Mouse (Mus musculus): ENCODE data around the gene Tshz2.
"Not testable (repeated sequence)": the region's sequence is repeated elsewhere in the genome, so short reads cannot be mapped to it uniquely, and the experiment has no call there.

The Tshz2 gene

DNA sequence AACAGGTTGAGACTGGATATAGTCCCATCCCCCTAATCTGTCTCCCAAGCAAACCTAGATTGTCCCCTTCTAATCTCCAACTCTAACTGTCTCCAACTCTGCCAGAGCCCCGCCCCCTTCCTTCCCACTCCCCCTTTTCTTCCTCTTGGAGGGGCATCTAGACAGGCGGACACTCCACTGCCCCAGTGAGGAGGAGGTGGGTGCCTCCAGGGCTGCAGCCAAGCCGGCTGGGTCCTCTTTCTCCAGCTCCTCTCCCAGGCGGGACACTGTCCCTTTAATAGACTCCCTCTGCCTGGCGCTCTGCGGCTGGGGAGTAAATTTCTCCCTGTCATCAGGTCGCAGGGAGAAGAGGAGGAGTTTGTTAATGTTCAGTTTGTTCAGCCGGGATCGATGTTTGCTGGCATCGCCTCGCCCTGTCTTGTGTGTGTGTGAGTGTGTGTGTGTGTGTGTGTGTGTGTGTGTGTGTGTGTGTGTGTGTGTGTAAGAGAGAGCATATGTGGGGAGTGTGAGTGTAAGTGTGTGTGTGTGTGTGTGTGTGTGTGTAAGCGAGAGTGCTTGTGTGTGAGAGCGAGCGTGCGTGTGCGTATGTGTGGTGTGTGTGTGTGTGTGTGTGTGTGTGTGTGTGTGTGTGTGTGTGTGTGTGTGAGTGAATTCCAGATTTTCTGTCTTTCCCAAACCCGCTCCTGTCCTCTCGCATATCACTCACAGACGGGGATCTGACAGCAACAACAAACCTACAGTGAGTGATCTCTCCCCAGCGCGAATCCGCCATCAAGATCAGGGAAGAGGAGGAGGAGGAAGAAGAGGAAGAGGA lies at the start of gene Tshz2:
Gene Tshz2, plus strand, starts transcription at position 676 of the 814 bp plus-strand sequence.
- no peak for DNase-seq (ENCODE audit: low read depth, low spot score)

DNA sequence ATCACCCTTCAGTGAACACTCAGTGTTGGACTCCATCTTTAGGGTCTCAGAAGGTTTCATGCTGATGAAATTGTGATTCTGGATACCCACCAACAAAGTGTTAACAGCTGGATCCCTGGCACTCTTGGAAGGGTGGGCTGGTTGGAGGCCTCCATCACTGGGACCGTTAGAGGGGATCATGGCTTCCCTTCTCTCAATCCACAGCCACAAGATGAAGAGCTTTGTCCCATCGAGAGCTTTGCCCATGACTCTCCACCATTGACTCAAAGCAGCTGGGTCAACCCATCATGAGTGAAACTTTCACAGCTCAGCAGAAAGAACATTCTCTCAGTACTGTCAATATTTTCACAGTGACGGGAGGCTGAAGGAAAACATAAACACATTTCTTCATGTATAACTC lies 49.3 kb upstream of the Tshz2 start:
- DNase-seq (ENCODE audit: low read depth, low spot score): no peak

DNA sequence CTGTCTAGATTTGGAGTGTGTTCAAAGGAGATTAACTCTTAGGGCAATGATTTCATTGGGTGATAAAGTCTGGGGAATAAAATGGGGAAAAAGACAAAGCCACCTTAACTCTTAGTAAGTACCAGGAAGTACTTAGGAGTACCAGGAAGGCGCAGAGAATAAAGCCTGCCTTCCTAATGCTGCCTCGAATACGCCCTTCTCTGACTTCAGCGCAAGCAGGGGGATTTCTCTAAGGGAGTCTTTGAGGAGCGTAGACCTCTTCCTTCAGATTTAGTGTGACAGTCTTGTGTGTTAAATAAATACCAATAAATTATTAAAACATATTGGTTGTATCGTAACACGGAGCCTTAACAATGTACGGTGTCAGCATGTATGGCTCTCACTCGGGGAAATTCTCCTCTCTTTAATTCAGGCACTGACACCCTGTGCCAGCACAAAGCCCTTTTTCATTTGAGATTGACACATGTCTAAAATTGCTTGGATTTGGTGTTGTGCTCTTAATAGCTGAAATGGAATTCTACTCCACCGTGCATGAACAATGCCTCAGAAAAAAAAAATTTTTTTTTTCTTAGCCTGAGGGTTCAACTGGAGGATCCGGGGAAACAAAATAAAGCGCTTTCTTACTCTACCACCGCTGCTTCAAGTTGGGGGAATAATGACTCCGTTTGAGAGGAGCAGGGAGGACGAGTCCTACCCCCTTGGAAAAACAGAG lies 47.9 kb upstream of the Tshz2 start:
- DNase-seq (ENCODE audit: low read depth, low spot score): no peak

DNA sequence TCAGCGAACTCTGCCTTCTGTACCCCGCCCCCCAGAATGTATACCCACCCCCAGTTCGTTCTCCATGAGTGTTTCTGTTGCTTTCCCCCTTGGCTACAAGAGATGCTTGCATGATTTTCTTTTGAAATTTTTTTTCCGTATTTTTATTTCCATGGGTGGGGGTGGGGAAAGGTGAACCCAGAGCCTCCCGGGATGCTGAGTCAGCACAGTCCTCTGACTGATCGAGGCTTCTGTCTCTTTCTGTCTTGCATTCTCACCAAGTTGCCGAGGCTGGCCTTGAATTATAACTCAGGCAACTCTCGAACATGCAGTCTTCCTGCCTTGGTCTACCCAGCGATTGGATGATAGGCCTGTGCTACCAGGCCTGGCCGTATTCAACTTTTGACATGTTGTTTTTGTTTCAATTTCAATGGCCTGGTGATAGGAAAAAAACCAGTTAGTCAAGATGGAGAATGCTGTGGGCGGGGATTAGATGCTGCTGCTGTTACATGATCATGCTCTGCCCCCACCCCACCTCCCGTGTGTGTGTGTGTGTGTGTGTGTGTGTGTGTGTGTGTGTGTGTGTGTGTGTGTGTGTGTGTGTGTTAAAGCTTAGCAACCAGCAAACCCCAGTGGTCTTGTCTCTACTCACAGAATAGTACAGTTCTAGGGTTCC lies 47.1 kb upstream of the Tshz2 start:
- no peak for DNase-seq (ENCODE audit: low read depth, low spot score)

DNA sequence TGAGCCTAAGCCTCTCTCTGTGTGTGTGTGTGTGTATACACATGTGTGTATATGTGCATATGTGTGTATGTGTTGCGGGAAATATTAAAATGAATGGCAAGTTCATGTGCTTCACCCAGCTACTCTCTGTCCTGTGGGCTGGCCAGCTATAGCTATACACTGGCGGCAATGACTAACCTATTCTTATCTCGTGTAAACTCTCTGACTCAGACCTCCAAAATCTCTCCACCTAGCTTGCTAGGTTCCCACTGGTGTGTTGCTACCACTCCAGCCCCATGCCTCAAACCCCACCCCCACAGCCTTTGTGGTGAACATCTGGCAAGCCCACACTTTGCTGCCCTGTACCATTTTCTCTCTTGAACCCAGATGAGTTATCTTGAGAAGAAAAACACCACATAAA lies 46.1 kb upstream of the Tshz2 start:
- no peak for DNase-seq (ENCODE audit: low read depth, low spot score)

DNA sequence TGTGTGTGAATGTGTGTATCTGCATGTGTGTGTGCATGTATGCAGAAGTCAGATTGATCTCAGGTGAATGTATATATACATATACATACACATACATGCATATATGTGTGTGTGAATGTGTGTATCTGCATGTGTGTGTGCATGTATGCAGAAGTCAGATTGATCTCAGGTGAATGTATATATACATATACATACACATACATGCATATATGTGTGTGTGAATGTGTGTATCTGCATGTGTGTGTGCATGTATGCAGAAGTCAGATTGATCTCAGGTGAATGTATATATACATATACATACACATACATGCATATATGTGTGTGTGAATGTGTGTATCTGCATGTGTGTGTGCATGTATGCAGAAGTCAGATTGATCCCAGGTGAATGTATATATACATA lies 45.2 kb upstream of the Tshz2 start, which contains the start of gene Gm11011:
Gene Gm11011, minus strand, starts transcription at position 101 of the 400 bp plus-strand sequence.
- not testable (repeated sequence) for DNase-seq (ENCODE audit: low read depth, low spot score)

DNA sequence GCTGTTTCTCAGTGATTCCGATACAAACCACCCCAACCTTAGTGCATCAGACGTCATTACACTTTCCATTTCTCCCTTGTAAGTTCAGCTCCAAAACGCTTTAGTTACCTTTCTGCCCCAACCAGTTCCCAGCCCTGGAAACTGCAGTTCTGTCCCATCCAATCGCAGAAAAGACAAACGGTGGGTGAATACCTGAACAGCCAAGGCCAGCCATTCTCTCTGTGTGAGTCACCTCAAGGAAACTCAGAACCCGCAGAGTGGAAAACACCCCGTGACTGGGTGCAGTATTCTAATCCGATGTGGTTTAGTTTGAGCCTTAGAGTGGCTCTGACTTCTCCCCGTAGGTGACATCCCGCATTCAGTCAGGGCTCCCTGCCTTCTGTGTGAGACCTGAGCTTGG lies 43.1 kb upstream of the Tshz2 start:
- DNase-seq (ENCODE audit: low read depth, low spot score): no peak

DNA sequence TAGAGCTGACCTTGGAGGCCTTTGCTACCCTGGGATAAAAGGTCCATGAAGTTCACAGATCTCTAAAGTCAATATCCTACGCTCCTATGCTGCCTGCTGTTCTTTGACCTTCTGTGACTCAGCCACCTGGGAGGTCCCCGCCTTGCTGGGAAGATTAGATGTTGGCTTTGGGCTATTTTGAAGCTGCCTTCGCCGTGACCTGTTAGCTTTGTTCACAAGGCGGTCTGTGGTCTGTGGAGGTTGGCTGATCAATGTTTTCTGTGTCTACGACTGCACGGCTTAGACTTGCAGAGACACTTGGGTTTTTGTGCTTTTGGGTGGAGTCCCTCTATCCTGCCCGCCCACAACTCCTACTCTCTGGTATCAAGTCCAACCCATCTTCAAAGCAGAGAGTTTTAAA lies 42.4 kb upstream of the Tshz2 start:
- DNase-seq (ENCODE audit: low read depth, low spot score): no peak

DNA sequence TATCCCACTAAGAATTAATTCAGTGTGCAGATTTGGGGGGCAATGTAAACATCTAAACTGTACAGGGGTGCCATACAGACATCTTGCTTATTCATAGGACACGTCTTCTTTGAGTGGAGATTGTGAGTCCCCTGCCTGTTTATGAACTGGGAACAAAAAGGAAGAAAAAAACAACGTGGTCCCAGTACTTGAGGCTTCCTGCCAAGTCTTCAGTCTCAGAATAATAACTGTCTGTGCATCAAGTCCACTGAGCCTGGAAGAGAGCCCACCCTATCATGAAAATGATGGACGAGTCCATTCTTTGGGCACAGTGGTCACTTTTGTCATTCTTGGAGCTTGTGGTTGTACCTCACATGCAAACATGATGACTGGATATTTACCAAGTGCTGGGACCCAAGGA lies 39.1 kb upstream of the Tshz2 start:
- DNase-seq (ENCODE audit: low read depth, low spot score): no peak

DNA sequence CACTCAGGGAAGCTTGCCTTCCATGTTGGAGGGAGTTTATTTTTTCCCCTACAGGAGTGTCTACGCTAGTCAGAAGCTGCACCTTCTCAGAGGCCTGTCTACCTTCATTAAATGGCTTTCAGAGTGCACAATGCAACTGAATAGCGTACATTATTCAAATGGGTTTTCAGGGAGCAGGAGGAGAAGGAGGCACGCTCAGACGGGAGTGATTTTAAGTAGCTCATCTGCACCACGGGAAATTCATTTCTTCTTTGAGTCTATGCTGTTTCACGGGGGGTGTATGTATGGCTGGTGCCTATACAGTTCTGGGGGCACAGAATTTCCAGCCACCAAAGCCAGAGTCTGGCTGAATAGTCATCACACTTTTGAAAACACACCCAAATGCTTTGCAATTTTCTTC lies 35.5 kb upstream of the Tshz2 start:
- DNase-seq (ENCODE audit: low read depth, low spot score): no peak

DNA sequence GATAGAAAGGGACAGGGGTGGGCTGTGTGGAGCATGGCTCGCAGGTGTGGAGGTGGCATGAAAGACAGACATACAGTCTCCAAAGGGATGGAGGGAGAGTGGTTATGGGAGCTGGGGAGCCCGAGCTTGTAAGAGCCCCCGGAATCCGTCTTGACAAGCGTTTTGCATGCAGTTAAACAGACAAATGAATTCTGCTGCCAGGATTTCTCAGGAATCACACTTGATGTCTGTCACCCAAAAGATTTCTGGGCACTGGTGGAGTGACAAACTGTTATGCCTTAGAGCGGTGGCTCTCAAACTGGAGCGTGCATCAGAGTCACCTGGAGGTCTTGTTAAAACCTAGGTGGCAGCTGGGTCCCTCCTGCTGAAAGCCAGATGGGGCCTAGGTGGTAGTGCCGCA lies 34.8 kb upstream of the Tshz2 start:
- no peak for DNase-seq (ENCODE audit: low read depth, low spot score)

DNA sequence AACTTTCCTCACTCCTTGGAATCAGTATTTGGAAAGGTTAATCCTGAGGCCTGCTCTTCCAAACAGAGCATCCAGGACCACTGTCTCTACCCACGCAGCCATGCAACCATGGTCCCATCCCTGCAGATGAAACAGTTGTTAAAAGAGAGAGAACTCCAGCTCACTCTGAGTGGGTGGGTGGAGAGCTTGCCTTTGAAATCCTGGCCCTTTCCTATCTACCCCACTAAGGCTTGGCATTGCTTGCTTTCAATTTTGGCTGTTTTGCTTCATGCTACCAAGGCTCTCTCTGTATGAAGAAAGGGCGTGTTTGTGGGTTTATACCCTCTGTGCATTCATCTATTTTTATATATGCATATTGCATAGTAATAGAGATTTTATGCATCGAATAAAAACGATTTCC lies 33.2 kb upstream of the Tshz2 start:
- DNase-seq (ENCODE audit: low read depth, low spot score): no peak

DNA sequence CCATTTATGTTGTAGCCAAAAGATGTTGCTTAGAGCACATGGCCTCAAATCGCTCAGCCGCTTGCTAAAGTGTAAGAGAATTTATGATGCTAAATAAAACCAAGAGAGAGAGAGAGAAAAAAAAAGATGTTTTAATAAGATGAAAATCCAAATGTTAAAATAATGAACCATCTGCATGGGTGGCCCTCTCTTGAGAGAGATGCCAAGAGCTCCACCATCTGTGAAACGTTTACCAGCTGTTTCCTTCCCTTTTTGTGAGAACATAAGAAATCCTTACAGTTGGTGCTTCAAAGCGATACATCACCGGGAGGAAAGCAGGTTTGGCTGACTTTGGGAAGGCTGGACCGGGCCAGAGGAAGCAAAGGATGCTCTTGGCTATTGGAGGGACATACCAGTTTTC lies 32.6 kb upstream of the Tshz2 start:
- DNase-seq (ENCODE audit: low read depth, low spot score): no peak

DNA sequence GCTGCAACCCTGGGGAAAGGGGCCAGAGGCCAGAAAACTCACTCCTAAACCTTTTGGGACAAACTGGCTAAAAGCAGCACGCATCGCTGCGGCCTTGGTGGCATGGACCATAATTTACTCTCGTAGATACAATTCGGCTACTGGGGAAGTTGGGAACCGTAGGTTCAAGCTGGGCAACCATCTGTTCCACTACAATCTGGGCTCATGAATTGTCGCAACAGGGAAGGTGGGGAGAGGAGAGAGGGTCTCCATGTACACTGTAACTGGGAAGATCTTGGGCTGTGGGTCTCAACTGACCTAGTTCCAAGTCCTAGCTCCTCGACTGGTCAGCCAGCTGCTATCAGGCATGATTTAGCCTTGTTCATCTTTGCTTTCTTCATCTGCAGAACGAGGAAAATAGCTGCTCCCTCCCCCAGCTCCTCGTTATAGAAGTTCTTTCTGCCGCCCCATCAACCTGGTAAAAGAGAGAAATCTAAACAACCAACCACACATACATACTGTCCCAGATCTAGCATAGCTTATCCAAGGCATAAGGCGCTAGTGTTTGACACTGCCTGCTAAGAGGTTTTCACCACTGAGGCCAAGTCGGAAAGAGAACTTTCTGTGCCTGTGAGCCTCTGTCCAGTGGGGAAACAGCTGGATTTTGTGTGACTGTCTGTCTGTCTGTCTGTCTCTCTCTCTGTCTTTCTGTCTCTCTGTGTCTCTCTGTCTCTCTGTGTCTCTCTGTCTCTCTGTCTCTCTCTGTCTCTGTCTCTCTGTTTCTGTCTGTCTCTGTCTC lies 25.7 kb upstream of the Tshz2 start:
- DNase-seq (ENCODE audit: low read depth, low spot score): no peak

DNA sequence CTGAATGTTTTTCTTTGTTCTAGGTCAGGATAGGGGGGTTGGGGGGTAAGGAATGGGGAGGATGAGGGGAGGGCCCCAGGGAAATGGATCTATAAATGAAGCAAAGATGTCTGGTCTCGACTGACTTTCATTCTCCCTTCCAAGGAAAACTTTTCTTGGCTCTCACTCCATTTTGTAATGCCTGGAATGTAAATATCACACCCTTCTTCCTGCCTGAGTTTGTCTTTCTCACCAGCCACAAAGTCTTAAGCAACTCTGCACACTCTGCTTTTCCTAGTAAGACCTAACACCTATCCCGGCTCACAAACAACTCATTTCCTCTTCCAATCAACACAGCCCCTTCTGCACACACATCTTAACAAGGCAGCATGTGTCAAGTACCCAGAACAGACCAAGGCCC lies 25.0 kb upstream of the Tshz2 start:
- no peak for DNase-seq (ENCODE audit: low read depth, low spot score)

DNA sequence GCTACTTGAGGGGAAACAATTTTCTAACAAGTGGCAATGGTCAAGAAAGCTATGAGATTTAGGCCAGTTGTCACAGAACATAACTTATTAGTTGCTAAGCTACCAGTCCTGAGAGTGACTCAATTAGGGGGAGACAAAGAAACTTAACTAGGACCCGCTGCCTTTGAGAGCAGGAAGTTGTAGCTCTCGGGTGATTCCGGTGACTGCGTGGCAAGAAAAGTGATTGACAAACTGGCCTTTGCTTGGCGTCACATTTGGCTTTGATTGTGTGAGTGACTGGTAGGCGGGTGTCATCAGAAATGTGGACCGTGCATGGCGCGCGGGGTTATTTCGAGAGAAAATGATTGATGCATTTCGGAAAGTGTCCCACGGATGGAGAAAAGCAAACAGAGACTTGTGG lies 22.9 kb upstream of the Tshz2 start:
- DNase-seq (ENCODE audit: low read depth, low spot score): no peak

DNA sequence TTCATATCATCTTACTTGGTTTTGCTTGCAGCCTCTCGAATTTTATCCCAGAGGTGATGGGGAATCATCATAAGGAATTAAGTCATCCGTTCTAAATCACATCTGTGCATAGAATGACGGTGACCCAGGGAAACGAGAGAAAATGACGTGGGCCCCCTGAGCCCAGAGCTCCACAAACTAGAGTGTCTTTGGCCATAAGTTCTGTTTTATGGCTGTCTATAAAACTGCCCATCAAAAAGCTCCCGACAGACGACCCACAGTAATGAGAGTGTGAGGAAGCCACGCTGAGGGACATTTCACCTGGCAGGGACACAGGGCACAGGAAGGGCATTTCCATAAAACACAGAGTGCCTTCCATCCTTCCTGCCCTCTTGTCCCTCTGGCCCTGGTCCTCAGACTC lies 21.9 kb upstream of the Tshz2 start:
- DNase-seq (ENCODE audit: low read depth, low spot score): no peak

DNA sequence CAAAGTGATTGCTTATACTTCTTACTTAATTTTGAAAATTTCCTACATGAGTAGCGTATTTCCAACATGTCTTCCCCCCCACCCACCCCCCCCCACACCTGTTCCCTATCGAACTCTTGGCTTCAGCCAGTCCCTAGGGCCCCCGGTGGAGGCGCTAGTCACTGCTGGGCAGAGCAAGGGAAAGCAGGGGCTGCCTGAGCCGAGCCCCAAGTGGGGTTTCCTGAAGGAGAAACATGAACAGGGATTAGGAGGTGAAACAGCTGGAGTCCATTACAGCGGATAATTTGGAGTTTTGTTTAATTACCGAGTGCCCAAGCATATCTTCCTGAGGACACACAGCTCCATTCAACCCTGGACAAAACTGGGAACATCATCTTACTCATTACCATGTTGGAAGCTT lies 21.3 kb upstream of the Tshz2 start:
- DNase-seq (ENCODE audit: low read depth, low spot score): no peak

DNA sequence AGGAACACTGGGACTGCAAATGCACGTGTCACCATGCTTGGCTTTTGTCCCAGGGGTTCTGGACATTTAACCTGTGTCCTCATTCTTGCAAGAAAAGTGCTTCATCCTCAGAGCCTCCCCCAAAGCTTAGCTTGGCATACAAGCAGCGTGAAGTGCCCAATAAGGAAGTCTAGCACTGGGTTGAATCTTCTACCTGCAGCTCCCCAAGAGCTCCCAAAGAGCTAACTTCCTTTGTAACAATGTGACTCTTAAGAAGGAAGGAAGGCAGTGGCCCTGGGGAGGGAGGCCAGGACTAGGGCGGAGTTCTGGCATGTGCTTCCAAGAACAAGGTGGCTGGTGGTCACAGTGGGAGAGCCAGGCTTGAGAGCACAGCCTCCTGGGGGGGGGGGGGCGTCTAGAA lies 18.1 kb upstream of the Tshz2 start:
- no peak for DNase-seq (ENCODE audit: low read depth, low spot score)

DNA sequence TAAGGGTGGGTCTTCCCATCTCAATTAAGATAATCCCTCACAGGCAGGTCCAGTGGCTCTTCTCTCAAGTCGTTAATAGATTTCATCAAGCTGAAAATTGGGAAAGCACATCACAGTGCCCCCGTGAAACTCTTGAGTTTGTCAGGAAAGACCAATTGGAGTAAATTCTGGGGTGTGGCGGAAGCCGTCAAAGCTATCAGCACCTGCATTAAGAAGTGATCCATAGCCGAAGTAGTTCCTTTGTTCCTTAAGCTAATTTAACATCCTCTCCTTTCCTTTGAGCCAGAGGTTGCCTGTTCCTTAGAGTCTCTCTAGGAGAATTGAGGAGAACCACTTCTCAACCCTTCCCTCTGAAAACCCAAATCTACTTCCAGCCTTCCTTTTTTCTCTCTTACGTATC lies 16.8 kb upstream of the Tshz2 start:
- no peak for DNase-seq (ENCODE audit: low read depth, low spot score)

DNA sequence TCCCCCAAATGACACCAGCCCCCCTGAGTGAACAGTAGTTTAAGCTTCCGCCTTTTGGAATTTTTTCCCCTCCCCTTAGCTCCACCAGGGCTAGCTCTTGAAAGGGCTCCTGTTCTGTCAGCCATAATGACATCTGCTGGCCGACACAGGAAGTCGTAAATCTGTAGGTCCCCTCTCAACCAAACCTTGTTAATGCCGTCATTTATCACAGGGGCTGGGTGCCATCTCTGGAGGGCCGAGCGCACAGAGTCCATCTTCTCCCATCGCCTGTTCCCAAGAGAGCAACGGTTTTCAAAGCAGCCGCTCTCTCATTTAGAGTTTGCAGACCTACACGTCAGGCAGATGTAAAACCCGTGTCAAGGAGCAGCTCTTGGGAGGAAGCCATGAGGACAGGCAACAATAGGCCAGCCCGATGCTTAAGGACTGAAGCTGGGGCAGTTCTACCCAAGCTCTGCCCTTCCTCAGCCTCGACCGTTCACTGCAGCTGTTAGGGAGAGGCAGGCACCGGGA lies 11.6 kb upstream of the Tshz2 start:
- no peak for DNase-seq (ENCODE audit: low read depth, low spot score)

DNA sequence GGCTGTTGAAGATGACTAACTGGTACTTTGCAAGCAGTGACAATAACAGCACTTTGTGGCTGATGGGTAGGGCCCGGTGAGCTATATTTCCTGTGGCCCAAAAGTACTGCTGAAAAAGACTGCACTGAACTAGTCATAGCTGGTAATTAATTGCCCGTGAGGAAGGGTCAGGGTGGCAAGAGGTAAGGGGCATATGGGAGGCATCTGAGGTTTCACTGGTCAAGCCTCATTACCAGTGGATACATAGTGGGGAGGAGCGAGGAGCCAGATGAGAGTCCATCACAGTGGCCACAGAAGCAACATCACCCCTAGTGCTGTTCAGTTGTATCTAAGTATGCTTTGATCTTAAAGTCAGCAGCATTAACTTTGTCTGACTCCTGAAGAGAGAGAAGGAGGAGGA lies 2.7 kb upstream of the Tshz2 start:
- no peak for DNase-seq (ENCODE audit: low read depth, low spot score)

Measured in retina, adult 2 months (tissue).